In genomic region chr19:28685484-28685883, GRCm38 (mm10) we compare ENCODE assay signal across 28 mouse cellular contexts. TPM values are rescaled to one million over a fixed set of nuclear protein-coding genes. Genes with fewer than 3 reads are reported as not detected.
A peak's percentile ranks its signal among the peaks of the same experiment; 100 is the strongest.
DNase-seq lines count a peak whose midpoint lies in the region; ATAC-seq and TF ChIP-seq lines count a peak whose summit lies in the region.
"Had no signal": no experiment of that assay in that cellular context is flagged by ENCODE, and none has a peak within 500 bp of the region (broad histone marks: within the 10 kb centered on the region; RNA-seq: fewer than 3 reads in every experiment).

No protein-coding gene starts in this region.

- DNase-seq in forebrain, embryonic 10.5 days (ENCODE audit: extremely low spot score, low spot score), result no peak
- peak; percentile 28 for DNase-seq in heart, embryonic 10.5 days (ENCODE audit: low spot score)
- DNase-seq in heart, adult 18-20 months, result no peak
- DNase-seq in lung, postnatal 0 days (ENCODE audit: low spot score), result no peak
- DNase-seq: adrenal gland, adult 2 months; adrenal gland, postnatal 14 days; cerebellum, adult 11-12 months; cerebellum, adult 8-10 months; cerebellum, postnatal 10 days; cerebellum, postnatal 36 days; embryo, embryonic 11 days; gastrocnemius, adult 2 months; gastrocnemius, postnatal 14 days; heart, postnatal 14 days; heart, postnatal 4 days; kidney, adult 2 months had no signal

- no peaks in the 10 kb centered on the region for H3K36me3 ChIP-seq in forebrain, embryonic 16.5 days (ENCODE audit: control insufficient read depth, insufficient read depth)
- H3K36me3 ChIP-seq in forebrain, embryonic 10.5 days (replicated peaks), result no peaks in the 10 kb centered on the region
- H3K36me3 ChIP-seq in heart, embryonic 10.5 days, result no peaks in the 10 kb centered on the region
- no peaks in the 10 kb centered on the region for H3K36me3 ChIP-seq in lung, postnatal 0 days (ENCODE audit: insufficient read depth, low read length)
- H3K36me3 ChIP-seq: embryonic facial prominence, embryonic 10.5 days; embryonic facial prominence, embryonic 13.5 days; heart, embryonic 13.5 days had no signal

- H3K9ac ChIP-seq in forebrain, embryonic 16.5 days (replicated peaks; ENCODE audit: low read depth, low read length), result no peak overlapping the region
- H3K9ac ChIP-seq in lung, postnatal 0 days (replicated peaks; ENCODE audit: low read depth), result no peak overlapping the region
- H3K9ac ChIP-seq: embryonic facial prominence, embryonic 13.5 days; heart, embryonic 13.5 days; hindbrain, embryonic 14.5 days had no signal

- no peak overlapping the region for H3K27ac ChIP-seq in forebrain, embryonic 16.5 days (ENCODE audit: low read length)
- H3K27ac ChIP-seq in forebrain, embryonic 10.5 days, result no peak overlapping the region
- no peak overlapping the region for H3K27ac ChIP-seq in heart, embryonic 10.5 days
- no peak overlapping the region for H3K27ac ChIP-seq in lung, postnatal 0 days (ENCODE audit: low read length)
- H3K27ac ChIP-seq: embryonic facial prominence, embryonic 10.5 days; embryonic facial prominence, embryonic 13.5 days; gastrocnemius, adult 2 months; heart, embryonic 13.5 days; hindbrain, embryonic 14.5 days; hindbrain, postnatal 0 days had no signal

- WGBS in forebrain, embryonic 16.5 days, result 34% methylated on average over 4 of the region's 4 CpGs
- WGBS in forebrain, embryonic 10.5 days, result 87% methylated on average over 4 of the region's 4 CpGs
- WGBS in heart, embryonic 10.5 days, result 89% methylated on average over 4 of the region's 4 CpGs
- WGBS in lung, postnatal 0 days, result 91% methylated on average over 4 of the region's 4 CpGs

- TF ChIP-seq CTCF in lung, postnatal 0 days (IDR thresholded peaks at IDR 0.05), result no peak

- TF ChIP-seq EP300 in lung, postnatal 0 days (IDR thresholded peaks at IDR 0.05), result no peak

- no peak overlapping the region for H3K4me2 ChIP-seq in forebrain, embryonic 16.5 days (ENCODE audit: low read length)
- no peak overlapping the region for H3K4me2 ChIP-seq in lung, postnatal 0 days (replicated peaks; ENCODE audit: low read depth, low read length)
- H3K4me2 ChIP-seq: embryonic facial prominence, embryonic 13.5 days; heart, embryonic 13.5 days; hindbrain, embryonic 14.5 days had no signal

- H3K9me3 ChIP-seq in forebrain, embryonic 16.5 days (ENCODE audit: control insufficient read depth, low read length), result no peaks in the 10 kb centered on the region
- H3K9me3 ChIP-seq in forebrain, embryonic 10.5 days, result no peaks in the 10 kb centered on the region
- no peaks in the 10 kb centered on the region for H3K9me3 ChIP-seq in heart, embryonic 10.5 days
- H3K9me3 ChIP-seq in lung, postnatal 0 days (ENCODE audit: low read length), result no peaks in the 10 kb centered on the region
- H3K9me3 ChIP-seq: embryonic facial prominence, embryonic 10.5 days; embryonic facial prominence, embryonic 13.5 days; heart, embryonic 13.5 days had no signal

- no peaks in the 10 kb centered on the region for H3K27me3 ChIP-seq in forebrain, embryonic 16.5 days (replicated peaks; ENCODE audit: control insufficient read depth, insufficient read depth, low read length)
- peaks cover 39% of the 10 kb centered on the region for H3K27me3 ChIP-seq in forebrain, embryonic 10.5 days (ENCODE audit: poor library complexity, severe bottlenecking)
- peaks cover 25% of the 10 kb centered on the region for H3K27me3 ChIP-seq in heart, embryonic 10.5 days (ENCODE audit: insufficient read depth, poor library complexity, severe bottlenecking)
- 0 out of 2 replicates have a peak, but pooled peaks cover 2% of the 10 kb centered on the region for H3K27me3 ChIP-seq in lung, postnatal 0 days (replicated peaks; ENCODE audit: insufficient read depth, low read length)

- no peak overlapping the region for H3K4me3 ChIP-seq in forebrain, embryonic 16.5 days (replicated peaks; ENCODE audit: low read length)
- H3K4me3 ChIP-seq in forebrain, embryonic 10.5 days, result no peak overlapping the region
- no peak overlapping the region for H3K4me3 ChIP-seq in heart, embryonic 10.5 days
- H3K4me3 ChIP-seq in lung, postnatal 0 days (ENCODE audit: low read depth, low read length), result no peak overlapping the region
- H3K4me3 ChIP-seq: embryonic facial prominence, embryonic 10.5 days; embryonic facial prominence, embryonic 13.5 days; erythroblast, embryonic 14.5 days; gastrocnemius, adult 2 months; heart, embryonic 13.5 days had no signal

- ATAC-seq in forebrain, embryonic 16.5 days, result peak; percentile 64; the same call in 1 of the 2 replicates
- ATAC-seq in megakaryocyte, adult 5-6 weeks (ENCODE audit: poor library complexity, severe bottlenecking), result peak; percentile 24; the same call in 1 of the 2 replicates
- no peak for ATAC-seq in lung, postnatal 0 days
- ATAC-seq: CD4-positive, CD25-positive, alpha-beta regulatory T cell, adult 4 months; hindbrain, postnatal 0 days; inflammation-experienced regulatory T-cells, adult 6 months; intestine, embryonic 16.5 days had no signal

- peaks cover under 1% of the 10 kb centered on the region; the same call in 1 of the 2 replicates for H3K4me1 ChIP-seq in forebrain, embryonic 16.5 days (replicated peaks; ENCODE audit: control insufficient read depth, insufficient read depth, low read length)
- peaks cover 6% of the 10 kb centered on the region for H3K4me1 ChIP-seq in forebrain, embryonic 10.5 days
- peaks cover 2% of the 10 kb centered on the region; the same call in 1 of the 2 replicates for H3K4me1 ChIP-seq in heart, embryonic 10.5 days
- H3K4me1 ChIP-seq in lung, postnatal 0 days (ENCODE audit: insufficient read depth, low read depth, low read length), result no peaks in the 10 kb centered on the region

RNA-seq across cellular contexts. Expression of gene Glis3, which starts 5.6 kb away (rescaled TPM):
- 0.32 and 1.4 TPM in 2 replicates for polyA plus RNA-seq in forebrain, embryonic 16.5 days (2015; fragmentation: Nextera tagmentation; extraction: Ambion mirVana)
- 1.9 and 3.9 TPM in 2 replicates for polyA plus RNA-seq in forebrain, embryonic 10.5 days (2016; fragmentation: Nextera tagmentation; extraction: Ambion mirVana)
- 0.99 and 1.4 TPM in 2 replicates for polyA plus RNA-seq in heart, embryonic 10.5 days (2016; fragmentation: Nextera tagmentation; extraction: Ambion mirVana)
- 1 to 10 TPM in 1 of 2 experiments, under 1 TPM in 1; 0.92 to 1.8 TPM for total RNA-seq in heart, adult 18-20 months (2021)
- 1.2 and 2.4 TPM in 2 replicates for total RNA-seq in megakaryocyte, adult 5-6 weeks (2015)
- 1.4 and 2.4 TPM in 2 replicates for total RNA-seq in megakaryocyte, adult 5-6 weeks (2017)
- polyA plus RNA-seq in lung, postnatal 0 days (2015; fragmentation: Nextera tagmentation; extraction: Ambion mirVana), result 2.0 and 2.3 TPM in 2 replicates
- total RNA-seq: MEL had no signal
